Mouse (Mus musculus) kidney, embryonic 15.5 days (tissue): ENCODE measurements at regions not wholly inside any gene's neighbourhood (a gene's known extent, or its start where the extent isn't known, plus 50 kb on each side); places are given as distances from the start of the nearest gene placed in this dataset.

Experiments used
- ATAC-seq: fragments of 200-750 bp; cut with Nextera tagmentation; replicated peaks from 2 replicates; pipeline ENCODE4 v1.8.0; 2017; ENCODE audit warnings: moderate TSS enrichment; ENCODE audit not compliant: low FRiP score
- H3K27ac ChIP-seq: fragments of 300-500 bp; sonication (generic); 2 replicates; pipeline ENCODE4 v1.5.1; 2015; ENCODE audit warnings: mild to moderate bottlenecking, inconsistent platforms
- H3K27me3 ChIP-seq: fragments of 300-500 bp; sonication (generic); 2 replicates; pipeline ENCODE4 v1.6.1; 2015; ENCODE audit warnings: inconsistent platforms
- H3K36me3 ChIP-seq: fragments of 300-500 bp; sonication (generic); 2 replicates; pipeline ENCODE4 v1.6.1; 2015; ENCODE audit warnings: inconsistent platforms
- H3K4me1 ChIP-seq: fragments of 300-500 bp; sonication (generic); 2 replicates; pipeline ENCODE4 v1.6.1; 2015; ENCODE audit warnings: inconsistent platforms
- H3K4me2 ChIP-seq: fragments of 300-500 bp; sonication (generic); 2 replicates; pipeline ENCODE4 v1.6.1; 2015; ENCODE audit warnings: moderate library complexity, mild to moderate bottlenecking, inconsistent platforms
- H3K4me3 ChIP-seq: fragments of 300-500 bp; sonication (generic); replicated peaks from 2 replicates; pipeline ENCODE4 v1.5.1; 2015; ENCODE audit warnings: mild to moderate bottlenecking, inconsistent platforms
- H3K9ac ChIP-seq: fragments of 300-500 bp; sonication (generic); 2 replicates; pipeline ENCODE4 v1.6.1; 2015; ENCODE audit warnings: mild to moderate bottlenecking, inconsistent platforms
- H3K9me3 ChIP-seq: fragments of 300-500 bp; sonication (generic); replicated peaks from 2 replicates; pipeline ENCODE4 v1.6.1; 2016; ENCODE audit warnings: inconsistent platforms
- WGBS: fragments of 180-500 bp; shearing (Covaris S2); methylation state at CpG from one replicate; pipeline ENCODE4 v1.1.7; 2015; ENCODE audit warnings: mixed read lengths; 5-methylcytosine and 5-hydroxymethylcytosine counted together

DNA sequence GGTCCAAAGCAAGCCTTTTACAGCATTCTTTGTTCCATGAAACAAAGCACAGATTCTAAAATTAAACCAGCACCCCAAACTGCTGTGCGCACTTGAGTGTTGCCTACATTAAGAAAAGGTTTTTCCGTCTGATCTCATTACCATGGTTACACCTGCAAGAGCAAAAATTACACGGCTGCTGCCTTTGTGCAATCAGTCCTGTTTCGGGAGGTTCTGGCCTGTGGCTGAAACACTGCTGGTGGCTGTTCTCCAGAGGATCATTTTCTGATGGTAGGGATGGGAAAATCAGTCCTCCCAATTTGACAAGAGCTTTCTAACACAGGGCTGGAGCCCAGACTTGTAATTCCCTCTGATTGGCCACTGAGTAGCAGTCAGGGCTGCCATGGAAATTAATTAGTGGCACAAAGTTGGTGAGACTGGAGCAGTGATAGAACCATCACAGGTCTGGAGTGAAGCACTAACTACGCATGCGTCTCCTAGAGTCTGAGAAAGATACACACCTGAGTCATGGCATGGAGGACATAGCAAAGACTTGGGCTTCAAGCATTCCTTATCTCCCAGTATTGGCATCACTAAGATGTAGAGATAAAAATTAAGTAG, 114.8 kb upstream of the Fam49a start:
- WGBS = 83% methylated on average over 6 of the region's 6 CpGs
- Histone ChIP-seq H3K9me3 (no peaks in the 10 kb centered on the region), H3K4me3 (no peak overlapping the region), H3K27ac (no peak overlapping the region), H3K4me2 (no peak overlapping the region), H3K27me3 (no peaks in the 10 kb centered on the region), H3K9ac (no peak overlapping the region), H3K36me3 (no peaks in the 10 kb centered on the region), H3K4me1 (no peaks in the 10 kb centered on the region)
- ATAC-seq = no peak

DNA sequence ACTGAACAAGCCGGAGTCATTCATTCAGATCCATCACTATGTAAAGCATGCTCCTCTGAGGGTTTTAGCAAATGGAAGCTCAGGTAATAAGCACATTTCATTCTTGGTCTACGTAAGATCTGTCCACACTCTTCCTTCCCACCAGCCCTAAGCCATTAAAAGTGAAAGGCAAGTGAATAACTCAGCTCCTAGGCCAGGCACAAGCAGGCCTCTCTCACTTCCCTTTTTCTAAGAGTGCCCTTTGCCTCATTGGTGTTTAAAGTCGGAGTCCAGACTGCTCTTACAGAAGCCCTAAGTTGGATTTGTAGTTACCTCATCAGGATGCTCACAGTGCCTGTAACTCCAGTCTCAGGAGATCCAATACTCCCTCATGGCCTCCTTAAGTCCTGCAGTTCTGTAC, 114.1 kb upstream of the Fam49a start:
- Histone ChIP-seq H3K27me3 (no peaks in the 10 kb centered on the region), H3K27ac (no peak overlapping the region), H3K9ac (no peak overlapping the region), H3K4me3 (no peak overlapping the region), H3K4me1 (no peaks in the 10 kb centered on the region), H3K9me3 (no peaks in the 10 kb centered on the region), H3K4me2 (no peak overlapping the region), H3K36me3 (no peaks in the 10 kb centered on the region)
- WGBS = 69% methylated on average over 3 of the region's 3 CpGs
- ATAC-seq = no peak

DNA sequence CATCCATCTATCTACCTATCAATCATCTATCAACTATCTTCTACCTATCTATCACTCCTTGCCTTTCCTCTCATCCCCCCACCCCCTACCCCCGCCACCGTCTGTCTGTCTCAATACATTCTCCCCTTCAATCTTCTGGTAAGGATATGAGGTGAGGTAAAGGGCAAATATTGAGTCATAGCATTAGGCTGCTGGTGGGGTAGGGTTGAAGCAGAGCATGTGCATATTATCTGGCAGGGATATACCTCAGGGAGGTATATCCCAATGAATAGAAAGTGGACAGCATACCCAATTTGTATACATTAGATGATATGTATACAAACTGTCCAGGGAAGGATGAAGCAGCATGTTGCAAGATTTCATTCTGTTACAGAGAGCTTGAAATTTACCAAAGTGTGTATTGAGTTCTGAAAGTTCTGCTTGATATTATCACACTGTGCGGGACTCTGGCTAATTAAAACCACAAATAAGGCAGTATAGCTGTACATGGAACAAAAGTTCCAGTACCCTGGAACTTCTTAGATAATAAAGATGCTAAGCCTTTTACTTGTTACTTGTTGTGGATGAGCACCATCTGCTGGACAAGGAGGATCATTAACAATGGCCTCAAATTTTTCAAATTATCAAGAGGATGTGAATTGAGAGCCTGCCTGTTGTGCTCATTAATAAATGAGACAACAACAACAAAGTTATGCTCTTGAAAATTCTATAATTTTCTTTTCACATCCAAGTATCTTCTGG, 113.1 kb upstream of the Fam49a start:
- H3K9me3 ChIP-seq = no peaks in the 10 kb centered on the region
- no peak overlapping the region for H3K27ac ChIP-seq
- no peak overlapping the region for H3K4me3 ChIP-seq
- H3K36me3 ChIP-seq = no peaks in the 10 kb centered on the region
- 68% methylated on average over 3 of the region's 3 CpGs for WGBS
- ATAC-seq = no peak
- no peaks in the 10 kb centered on the region for H3K27me3 ChIP-seq
- H3K9ac ChIP-seq = no peak overlapping the region
- no peaks in the 10 kb centered on the region for H3K4me1 ChIP-seq
- no peak overlapping the region for H3K4me2 ChIP-seq

DNA sequence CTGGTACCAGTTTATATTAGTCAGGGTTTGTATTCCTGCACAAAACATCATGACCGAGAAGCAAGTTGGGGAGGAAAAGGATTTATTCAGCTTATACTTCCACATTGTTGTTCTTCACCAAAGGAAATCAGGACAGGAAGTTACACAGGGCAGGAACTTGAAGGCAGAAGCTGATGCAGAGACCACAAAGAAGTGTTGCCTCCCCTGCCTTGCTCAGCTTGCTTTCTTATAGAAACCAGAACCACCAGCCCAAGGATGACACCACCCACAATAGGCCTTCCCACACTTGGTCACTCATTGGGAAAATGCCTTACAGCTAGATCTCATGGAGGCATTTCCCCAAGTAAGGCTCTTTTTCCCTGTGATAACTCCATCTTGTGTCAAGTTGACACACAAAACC, 97.5 kb upstream of the Fam49a start:
- H3K4me2 ChIP-seq = no peak overlapping the region
- H3K4me3 ChIP-seq = no peak overlapping the region
- no peaks in the 10 kb centered on the region for H3K9me3 ChIP-seq
- H3K36me3 ChIP-seq = no peaks in the 10 kb centered on the region
- H3K9ac ChIP-seq = no peak overlapping the region
- H3K4me1 ChIP-seq = no peaks in the 10 kb centered on the region
- WGBS = 73% methylated on average over 1 of the region's 1 CpGs
- no peaks in the 10 kb centered on the region for H3K27me3 ChIP-seq
- no peak for ATAC-seq
- no peak overlapping the region for H3K27ac ChIP-seq

DNA sequence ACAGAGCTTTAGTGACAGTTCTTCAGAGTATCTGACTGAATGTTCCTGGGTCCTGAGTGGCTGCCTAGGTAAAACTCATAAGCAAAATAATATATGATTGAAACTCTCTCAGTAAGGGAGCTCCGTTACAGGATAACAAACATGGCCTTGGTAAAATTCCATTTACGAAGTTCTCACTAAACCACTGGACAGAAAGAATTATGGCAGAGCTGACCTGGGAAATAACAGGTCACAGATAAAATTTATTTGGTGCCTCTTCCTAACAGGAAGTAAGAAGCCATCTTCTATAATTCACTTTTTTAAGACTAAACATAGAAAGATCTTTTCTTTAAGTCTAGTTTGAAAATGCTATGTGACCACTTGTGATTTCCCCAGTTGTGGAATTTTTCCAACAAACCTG, 91.4 kb upstream of the Fam49a start:
- H3K9me3 ChIP-seq = no peaks in the 10 kb centered on the region
- 46% methylated on average over 2 of the region's 2 CpGs for WGBS
- no peak overlapping the region for H3K27ac ChIP-seq
- no peaks in the 10 kb centered on the region for H3K36me3 ChIP-seq
- H3K4me3 ChIP-seq = no peak overlapping the region
- no peak overlapping the region for H3K9ac ChIP-seq
- no peak for ATAC-seq
- no peaks in the 10 kb centered on the region for H3K27me3 ChIP-seq
- no peaks in the 10 kb centered on the region for H3K4me1 ChIP-seq
- no peak overlapping the region for H3K4me2 ChIP-seq

DNA sequence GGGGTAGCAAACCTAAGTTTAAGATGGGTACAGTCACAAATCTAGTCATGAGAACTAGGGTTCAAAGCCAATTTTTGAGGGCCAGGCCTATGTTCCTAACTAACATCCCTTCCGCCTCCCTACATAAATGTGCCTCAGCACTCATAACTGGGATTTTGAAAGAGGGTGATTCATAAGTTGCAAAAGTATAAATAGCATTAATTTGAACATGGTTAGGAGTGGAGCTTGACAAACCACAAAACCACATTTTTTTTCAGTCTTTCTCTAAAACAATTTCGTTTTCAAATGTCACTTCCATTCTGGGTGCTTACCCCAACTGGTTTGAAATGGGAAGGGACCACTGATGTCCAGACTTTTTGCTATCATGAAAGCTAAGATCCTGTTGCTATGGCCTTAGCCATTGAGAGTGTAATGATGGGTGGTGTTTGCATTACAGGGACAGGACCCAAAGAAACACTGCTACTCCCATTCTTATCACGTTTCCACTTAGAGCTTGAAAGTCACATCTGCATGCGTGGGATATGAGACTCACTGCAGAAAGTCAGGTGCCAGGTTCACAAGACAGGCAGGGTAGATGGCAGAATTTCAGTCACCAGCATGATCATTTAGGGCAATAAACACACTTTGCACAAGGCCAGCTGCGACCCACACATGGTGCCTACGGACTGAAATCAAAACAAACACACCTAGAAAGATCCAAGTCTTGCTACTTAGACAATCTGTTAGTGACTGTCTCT, 89.7 kb upstream of the Fam49a start:
- no peak for ATAC-seq
- Histone ChIP-seq H3K4me2 (no peak overlapping the region), H3K9me3 (no peaks in the 10 kb centered on the region), H3K4me3 (no peak overlapping the region), H3K27me3 (no peaks in the 10 kb centered on the region), H3K4me1 (peaks cover 9% of the 10 kb centered on the region), H3K36me3 (no peaks in the 10 kb centered on the region), H3K27ac (no peak overlapping the region), H3K9ac (no peak overlapping the region)
- WGBS = 71% methylated on average over 6 of the region's 6 CpGs

DNA sequence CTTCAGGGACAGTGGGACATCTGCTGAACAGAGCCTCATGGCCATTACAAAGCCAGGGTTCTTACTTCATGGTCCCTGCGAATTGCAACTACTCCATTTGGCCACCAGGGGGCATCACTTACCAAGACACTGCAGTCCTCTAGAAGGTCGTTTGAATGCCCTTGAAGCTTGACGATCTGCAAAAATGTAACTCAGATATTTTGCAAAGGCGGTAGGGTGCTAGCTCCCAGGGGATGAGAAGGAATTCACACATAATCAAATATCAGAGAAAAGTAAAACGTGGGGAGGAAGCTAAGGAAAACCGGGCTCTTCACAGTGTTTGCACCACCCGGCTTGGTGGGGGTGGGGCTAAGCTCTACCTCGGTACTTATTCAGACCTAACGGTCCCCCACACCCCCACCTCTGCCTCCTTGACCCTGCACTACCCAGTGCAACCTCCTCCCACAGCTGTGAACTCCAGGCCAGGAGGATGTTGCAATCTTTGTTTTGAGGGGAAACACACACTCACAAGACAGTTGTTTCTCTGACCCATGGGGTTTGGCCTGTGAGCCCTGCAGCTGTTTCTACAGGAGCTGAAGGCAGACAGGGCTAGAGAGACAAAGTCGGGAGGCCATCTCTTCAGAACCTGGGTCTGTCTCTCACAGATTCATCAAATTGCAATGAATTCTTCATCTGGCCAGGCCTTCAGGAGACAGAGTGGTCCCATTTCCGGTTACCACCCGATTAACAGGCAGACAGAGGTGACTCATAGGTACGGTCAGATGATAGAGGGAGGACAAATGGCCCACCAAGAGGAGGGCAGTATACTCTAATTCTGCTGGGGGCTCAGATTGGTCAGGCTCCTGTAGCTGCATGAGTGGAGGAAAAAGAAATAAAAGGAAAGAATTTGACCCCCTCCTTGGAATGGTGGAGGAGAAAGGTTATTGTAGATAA, 85.3 kb upstream of the Fam49a start:
- no peaks in the 10 kb centered on the region for H3K9me3 ChIP-seq
- H3K4me1 ChIP-seq = peaks cover 17% of the 10 kb centered on the region
- H3K4me2 ChIP-seq = peak overlapping the region; percentile 59
- ATAC-seq = peak; percentile 70
- H3K9ac ChIP-seq = peak overlapping the region; percentile 24; the same call in 1 of the 2 replicates
- H3K27me3 ChIP-seq = no peaks in the 10 kb centered on the region
- H3K27ac ChIP-seq = no peak overlapping the region
- H3K4me3 ChIP-seq = peak overlapping the region; percentile 39
- no peaks in the 10 kb centered on the region for H3K36me3 ChIP-seq
- 5% methylated on average over 13 of the region's 13 CpGs for WGBS

DNA sequence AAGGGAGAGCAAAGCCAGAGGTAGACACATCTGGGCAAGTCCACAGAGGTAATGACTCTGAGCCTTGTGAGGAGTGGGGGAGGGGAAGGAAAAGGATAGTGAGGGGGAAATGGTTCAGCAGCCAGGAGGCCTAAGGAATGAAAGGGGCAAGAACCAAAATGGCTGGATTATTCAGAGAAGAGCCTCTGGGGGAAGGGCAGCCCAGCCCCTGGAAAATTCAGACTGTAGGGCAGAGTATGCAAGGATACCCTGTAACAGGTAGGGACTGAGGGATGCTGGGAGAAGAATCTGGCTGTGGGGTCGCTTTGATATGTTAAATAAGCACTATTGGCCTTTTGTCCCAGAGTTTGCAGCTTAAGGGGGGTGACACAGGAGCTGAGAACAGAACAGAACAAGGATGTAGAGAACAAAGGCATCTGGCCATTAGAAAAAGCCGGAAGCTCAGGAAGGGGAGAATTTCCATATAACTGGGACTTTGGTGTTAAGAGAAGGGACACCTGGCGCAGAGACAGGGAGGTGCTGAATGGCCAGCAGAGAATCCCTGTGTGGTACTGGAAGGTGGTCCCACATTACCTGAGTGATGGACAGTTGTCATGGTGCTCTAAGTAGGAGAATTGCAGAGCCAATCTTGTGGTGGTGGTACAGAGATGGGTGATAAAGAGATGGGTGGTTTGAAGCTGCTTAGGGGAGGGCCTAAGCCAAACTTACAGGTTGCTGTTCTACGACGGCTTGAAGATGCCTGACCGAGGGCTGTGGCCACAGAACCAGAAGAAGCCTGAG, 84.5 kb upstream of the Fam49a start:
- WGBS = 70% methylated on average over 6 of the region's 6 CpGs
- Histone ChIP-seq H3K27ac (no peak overlapping the region), H3K4me3 (no peak overlapping the region), H3K4me2 (no peak overlapping the region), H3K27me3 (no peaks in the 10 kb centered on the region), H3K9me3 (no peaks in the 10 kb centered on the region), H3K36me3 (no peaks in the 10 kb centered on the region), H3K4me1 (peaks cover 17% of the 10 kb centered on the region), H3K9ac (no peak overlapping the region)
- no peak for ATAC-seq

DNA sequence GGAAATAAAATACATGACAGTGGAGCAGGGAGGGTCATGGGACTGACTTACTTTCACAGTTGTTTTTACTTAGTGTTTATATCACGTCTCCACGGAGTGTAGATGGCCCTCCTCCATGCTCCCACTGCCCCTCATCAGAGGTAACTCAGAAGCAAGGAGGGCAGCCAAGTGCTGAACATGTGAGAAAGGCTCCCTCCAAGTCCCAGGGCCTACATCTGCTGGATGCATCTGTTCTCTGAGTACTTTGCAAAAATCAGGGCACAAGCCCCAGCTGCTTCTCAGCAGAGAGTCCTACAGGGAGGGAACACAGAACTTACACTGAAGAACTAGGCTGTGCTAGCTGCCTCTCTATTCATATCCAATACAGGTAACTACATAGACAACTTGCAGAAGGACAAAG, 83.5 kb upstream of the Fam49a start:
- Histone ChIP-seq H3K4me2 (no peak overlapping the region), H3K27ac (no peak overlapping the region), H3K36me3 (no peaks in the 10 kb centered on the region), H3K9me3 (no peaks in the 10 kb centered on the region), H3K4me3 (no peak overlapping the region), H3K27me3 (no peaks in the 10 kb centered on the region), H3K4me1 (peaks cover 17% of the 10 kb centered on the region), H3K9ac (no peak overlapping the region)
- no peak for ATAC-seq
- 27% methylated on average over 2 of the region's 2 CpGs for WGBS

DNA sequence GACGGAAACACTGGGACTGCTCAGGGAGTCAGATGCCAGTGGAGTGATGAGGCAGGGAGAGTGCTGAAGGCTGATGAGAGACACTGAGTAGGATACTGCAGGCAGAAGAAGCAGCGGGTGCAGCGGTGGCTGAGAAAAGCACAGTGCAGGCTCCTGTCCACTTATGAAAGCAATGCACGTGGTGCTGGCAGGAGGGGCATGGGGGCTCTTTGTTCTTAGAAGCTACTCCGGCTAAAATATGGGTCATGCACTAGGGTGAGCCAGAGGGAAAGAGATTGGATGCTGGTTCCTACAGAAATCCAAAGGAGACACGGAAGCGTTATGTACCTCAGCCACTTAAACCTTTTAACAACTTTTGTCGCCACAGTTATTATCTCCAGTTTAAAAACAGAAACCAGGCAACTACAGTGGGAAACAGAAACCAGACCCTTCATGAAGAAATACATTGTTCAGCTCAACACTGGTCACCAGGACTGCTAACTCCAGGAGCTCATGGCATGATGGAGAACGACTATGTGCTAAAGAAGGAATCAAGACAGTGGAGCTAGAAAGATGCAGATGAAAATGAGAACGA, 82.6 kb upstream of the Fam49a start:
- WGBS = 70% methylated on average over 10 of the region's 10 CpGs
- Histone ChIP-seq H3K4me2 (no peak overlapping the region), H3K4me1 (peaks cover 17% of the 10 kb centered on the region), H3K9me3 (no peaks in the 10 kb centered on the region), H3K36me3 (no peaks in the 10 kb centered on the region), H3K27ac (no peak overlapping the region), H3K4me3 (no peak overlapping the region), H3K9ac (no peak overlapping the region), H3K27me3 (no peaks in the 10 kb centered on the region)
- no peak for ATAC-seq

DNA sequence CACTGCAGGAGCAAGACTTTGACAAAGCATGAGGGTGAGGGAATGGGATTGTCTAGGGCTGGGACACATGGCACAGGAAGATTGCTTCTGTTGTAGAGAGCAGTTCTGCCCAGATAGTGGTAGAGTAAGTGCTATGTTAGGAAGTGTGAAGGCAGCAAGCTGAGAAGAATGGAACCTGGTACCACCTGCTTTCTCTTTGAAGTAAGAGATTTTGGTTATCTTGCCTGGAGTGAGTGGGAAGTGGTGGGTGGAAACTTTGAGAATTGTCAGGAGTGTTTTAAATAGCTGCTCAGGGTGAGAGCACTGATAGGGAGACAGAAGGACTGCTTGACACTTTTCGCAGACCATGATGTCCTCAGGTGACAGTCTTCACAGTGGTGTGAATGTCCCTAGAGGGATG, 81.0 kb upstream of the Fam49a start:
- Histone ChIP-seq H3K27ac (no peak overlapping the region), H3K4me3 (no peak overlapping the region), H3K9ac (no peak overlapping the region), H3K4me2 (no peak overlapping the region), H3K27me3 (no peaks in the 10 kb centered on the region), H3K4me1 (peaks cover 17% of the 10 kb centered on the region), H3K9me3 (no peaks in the 10 kb centered on the region), H3K36me3 (no peaks in the 10 kb centered on the region)
- WGBS = 74% methylated on average over 1 of the region's 1 CpGs
- ATAC-seq = no peak
